Mouse (Mus musculus): Measurements from ENCODE around the gene Fut4.
"Not testable (repeated sequence)": the region's sequence is repeated elsewhere in the genome, so short reads cannot be mapped to it uniquely, and the experiment has no call there.

Fut4 gene

GRCm38 (mm10) chr9:14726005-14726404 lies 26.2 kb downstream of the Fut4 start:
- no peak for DNase-seq (ENCODE audit: low spot score)

GRCm38 (mm10) chr9:14724755-14725420 lies 27.3 kb downstream of the Fut4 start:
- no peak for DNase-seq (ENCODE audit: low spot score)

GRCm38 (mm10) chr9:14721610-14722009 lies 30.6 kb downstream of the Fut4 start:
- no peak for DNase-seq (ENCODE audit: low spot score)

- DNase-seq (ENCODE audit: low spot score): no peak
Measured at GRCm38 (mm10) chr9:14720384-14720783, 31.8 kb downstream of the Fut4 start.

GRCm38 (mm10) chr9:14718332-14718691 lies 33.9 kb downstream of the Fut4 start:
- DNase-seq (ENCODE audit: low spot score): no peak

GRCm38 (mm10) chr9:14717689-14718331 lies 34.4 kb downstream of the Fut4 start:
- DNase-seq (ENCODE audit: low spot score): no peak

- no peak for DNase-seq (ENCODE audit: low spot score)
Measured at GRCm38 (mm10) chr9:14715258-14715657, 36.9 kb downstream of the Fut4 start.

- no peak for DNase-seq (ENCODE audit: low spot score)
Measured at GRCm38 (mm10) chr9:14710910-14711309, 41.3 kb downstream of the Fut4 start.

- DNase-seq (ENCODE audit: low spot score): no peak
Measured at GRCm38 (mm10) chr9:14705321-14706162, 46.7 kb downstream of the Fut4 start.

- not testable (repeated sequence) for DNase-seq (ENCODE audit: low spot score)
Measured at GRCm38 (mm10) chr9:14700795-14701194, 51.4 kb downstream of the Fut4 start.

GRCm38 (mm10) chr9:14699288-14699640 lies 52.9 kb downstream of the Fut4 start:
- no peak for DNase-seq (ENCODE audit: low spot score)

GRCm38 (mm10) chr9:14698582-14699287 lies 53.5 kb downstream of the Fut4 start:
- peak; percentile 82 for DNase-seq (ENCODE audit: low spot score)

Measured in urinary bladder, postnatal 25 days (tissue).